Mouse (Mus musculus) lung, postnatal 25 days (tissue): ENCODE data around the gene Plcg2.

Experiments
- DNase-seq: peaks from one replicate; pipeline ENCODE4 v3.0.0; 2022; ENCODE audit warnings: low spot score

Gene Plcg2

GRCm38 (mm10) chr8:117547945-117548344 lies 49.9 kb downstream of the Plcg2 start:
- DNase-seq, result no peak

GRCm38 (mm10) chr8:117548453-117548852 lies 50.4 kb downstream of the Plcg2 start:
- DNase-seq, result peak; percentile 60

- no peak for DNase-seq
Measured at GRCm38 (mm10) chr8:117550529-117550928, 52.4 kb downstream of the Plcg2 start.

- no peak for DNase-seq
Measured at GRCm38 (mm10) chr8:117561014-117561413, 62.9 kb downstream of the Plcg2 start.

- peak; percentile 39 for DNase-seq
Measured at GRCm38 (mm10) chr8:117561735-117562361, 63.8 kb downstream of the Plcg2 start.

- no peak for DNase-seq
Measured at GRCm38 (mm10) chr8:117562445-117563014, 64.4 kb downstream of the Plcg2 start.

GRCm38 (mm10) chr8:117569409-117569808 lies 71.3 kb downstream of the Plcg2 start:
- peak; percentile 59 for DNase-seq

GRCm38 (mm10) chr8:117576291-117576785 lies 78.2 kb downstream of the Plcg2 start:
- no peak for DNase-seq

- DNase-seq, result no peak
Measured at GRCm38 (mm10) chr8:117577059-117577458, 79.0 kb downstream of the Plcg2 start.

- DNase-seq, result no peak
Measured at GRCm38 (mm10) chr8:117577883-117578282, 79.8 kb downstream of the Plcg2 start.

- DNase-seq, result no peak
Measured at GRCm38 (mm10) chr8:117578856-117579255, 80.8 kb downstream of the Plcg2 start.

GRCm38 (mm10) chr8:117593862-117594261 lies 95.8 kb downstream of the Plcg2 start:
- peak; percentile 14 for DNase-seq

GRCm38 (mm10) chr8:117595001-117595400 lies 96.9 kb downstream of the Plcg2 start:
- no peak for DNase-seq

- no peak for DNase-seq
Measured at GRCm38 (mm10) chr8:117596777-117597176, 98.7 kb downstream of the Plcg2 start.

GRCm38 (mm10) chr8:117600839-117601238 lies 102.7 kb downstream of the Plcg2 start:
- DNase-seq, result no peak

GRCm38 (mm10) chr8:117604101-117604500 lies 106.0 kb downstream of the Plcg2 start:
- DNase-seq, result no peak

- no peak for DNase-seq
Measured at GRCm38 (mm10) chr8:117604671-117605070, 106.6 kb downstream of the Plcg2 start.

GRCm38 (mm10) chr8:117605201-117605600 lies 107.1 kb downstream of the Plcg2 start:
- DNase-seq, result no peak

- no peak for DNase-seq
Measured at GRCm38 (mm10) chr8:117610506-117610905, 112.4 kb downstream of the Plcg2 start.

GRCm38 (mm10) chr8:117612861-117613260 lies 114.8 kb downstream of the Plcg2 start:
- no peak for DNase-seq

GRCm38 (mm10) chr8:117626040-117626838 lies 128.1 kb downstream of the Plcg2 start:
- DNase-seq, result peak; percentile 28

GRCm38 (mm10) chr8:117627096-117627495 lies 129.0 kb downstream of the Plcg2 start:
- no peak for DNase-seq

GRCm38 (mm10) chr8:117632532-117632931 lies 134.4 kb downstream of the Plcg2 start:
- DNase-seq, result no peak
